Mouse (Mus musculus): ENCODE results near the gene Ky.
A peak's percentile ranks its signal among the peaks of the same experiment; 100 is the strongest.

Gene Ky

GRCm38 (mm10) chr9:102502015-102502633 is 3.4 kb upstream of the Ky start:
- peak; percentile 49 for DNase-seq (ENCODE audit: low read depth)

DNA sequence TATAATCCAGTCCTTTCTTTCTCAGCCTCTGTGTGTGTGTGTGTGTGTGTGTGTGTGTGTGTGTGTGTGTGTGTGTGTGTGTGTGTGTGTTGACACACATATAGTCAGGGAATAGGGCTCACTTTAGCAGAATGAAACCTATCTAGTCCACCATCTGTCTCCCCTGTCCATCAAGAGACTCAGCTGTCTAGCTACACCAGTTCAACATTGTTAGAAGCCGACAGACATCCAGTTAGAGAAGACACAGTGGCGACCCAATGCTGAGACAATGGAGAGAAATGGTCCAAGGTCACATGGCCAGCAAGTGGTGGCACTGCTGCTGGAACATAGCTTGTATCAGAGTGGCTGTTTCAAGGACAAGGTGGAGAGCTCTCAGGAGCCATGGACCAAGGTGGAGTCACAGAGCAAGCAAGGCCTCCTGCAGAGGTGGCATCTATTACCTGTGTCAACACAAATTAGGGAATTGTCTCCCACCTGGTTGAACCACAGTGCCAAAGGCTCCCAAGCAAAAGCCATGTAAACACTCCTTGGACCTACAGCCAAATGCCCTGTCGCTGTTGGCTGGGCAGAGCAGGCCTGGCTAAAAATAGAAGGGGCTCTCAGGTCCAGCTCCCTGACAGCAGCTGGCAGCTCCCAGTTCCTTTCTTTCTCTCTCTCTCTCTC is 703 bp upstream of the Ky start:
- DNase-seq (ENCODE audit: low read depth): no peak

DNA sequence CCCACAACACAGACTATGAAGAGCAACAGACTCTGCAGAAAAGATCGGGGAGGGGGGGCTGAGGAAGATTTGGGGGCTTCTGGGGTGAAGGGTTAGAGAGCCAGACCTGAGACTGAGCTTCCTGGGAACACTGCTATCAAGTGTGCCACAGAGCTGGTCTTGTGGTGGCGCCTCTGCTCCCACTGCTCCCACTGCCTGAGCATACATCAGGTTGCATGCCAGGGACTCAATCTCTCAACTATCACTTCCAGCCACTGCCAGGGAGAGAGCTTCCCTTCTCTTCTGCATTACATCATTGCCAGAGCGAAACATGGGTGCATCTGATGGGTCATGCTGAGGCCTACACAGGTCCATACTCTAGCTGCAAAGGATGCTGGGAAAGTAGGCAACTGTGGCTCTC is 2.8 kb downstream of the Ky start:
- DNase-seq (ENCODE audit: low read depth): no peak

GRCm38 (mm10) chr9:102511423-102511822 is 5.9 kb downstream of the Ky start:
- DNase-seq (ENCODE audit: low read depth): no peak

DNA sequence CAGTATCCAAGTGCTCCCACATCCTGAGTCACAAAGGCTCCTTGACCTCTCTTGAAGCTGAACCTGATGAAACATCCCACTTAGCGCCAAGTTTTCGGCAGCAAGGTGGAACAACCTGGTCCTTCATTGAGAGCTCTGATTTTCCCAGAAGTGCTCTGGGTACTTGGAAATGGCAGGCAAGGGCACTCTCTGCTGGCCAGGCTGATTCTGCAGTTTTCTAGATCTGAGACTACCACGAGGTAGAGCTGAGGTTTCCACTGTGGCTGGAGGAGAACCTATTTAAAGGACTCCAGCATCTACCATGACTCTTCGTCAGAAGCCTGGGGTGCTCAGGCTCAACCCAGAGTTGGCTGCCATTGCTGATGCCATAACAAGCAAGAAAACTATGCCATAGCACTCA is 8.0 kb downstream of the Ky start:
- DNase-seq (ENCODE audit: low read depth): no peak

GRCm38 (mm10) chr9:102518443-102518842 is 12.9 kb downstream of the Ky start:
- DNase-seq (ENCODE audit: low read depth): no peak

- DNase-seq (ENCODE audit: low read depth): peak; percentile 24
These were observed 15.8 kb downstream of the Ky start for GRCm38 (mm10) chr9:102521396-102521795.

GRCm38 (mm10) chr9:102528106-102528505 is 22.6 kb downstream of the Ky start:
- no peak for DNase-seq (ENCODE audit: low read depth)

- DNase-seq (ENCODE audit: low read depth): no peak
These were observed 23.0 kb downstream of the Ky start for GRCm38 (mm10) chr9:102528561-102528960.

- DNase-seq (ENCODE audit: low read depth): no peak
These were observed 23.5 kb downstream of the Ky start for GRCm38 (mm10) chr9:102529008-102529407.

- DNase-seq (ENCODE audit: low read depth): no peak
These were observed 25.7 kb downstream of the Ky start for GRCm38 (mm10) chr9:102531051-102531892.

GRCm38 (mm10) chr9:102536968-102537367 is 31.4 kb downstream of the Ky start:
- no peak for DNase-seq (ENCODE audit: low read depth)

GRCm38 (mm10) chr9:102539699-102540098 is 34.1 kb downstream of the Ky start:
- DNase-seq (ENCODE audit: low read depth): peak; percentile 92

GRCm38 (mm10) chr9:102541666-102542065 is 36.1 kb downstream of the Ky start:
- peak; percentile 82 for DNase-seq (ENCODE audit: low read depth)

DNA sequence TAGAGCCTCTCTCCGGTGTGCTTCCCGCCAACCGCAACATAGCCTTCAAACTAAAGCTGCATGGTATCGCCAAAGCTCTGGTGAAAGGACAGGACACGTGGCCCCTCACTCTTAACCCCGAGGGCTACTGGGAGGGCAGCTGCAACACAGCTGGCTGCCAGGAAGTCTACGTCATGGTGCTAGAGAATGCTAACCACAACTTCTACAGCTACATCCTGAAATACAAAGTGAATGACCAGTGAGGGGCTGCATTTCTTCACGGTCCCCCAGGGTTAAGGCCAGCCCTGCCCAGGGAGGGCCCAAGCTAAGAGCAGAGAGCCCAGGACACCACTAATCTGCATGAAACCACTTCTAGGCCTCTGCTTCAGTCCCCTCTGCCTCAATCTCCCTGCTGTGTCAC is 37.0 kb downstream of the Ky start:
- DNase-seq (ENCODE audit: low read depth): peak; percentile 51

DNA sequence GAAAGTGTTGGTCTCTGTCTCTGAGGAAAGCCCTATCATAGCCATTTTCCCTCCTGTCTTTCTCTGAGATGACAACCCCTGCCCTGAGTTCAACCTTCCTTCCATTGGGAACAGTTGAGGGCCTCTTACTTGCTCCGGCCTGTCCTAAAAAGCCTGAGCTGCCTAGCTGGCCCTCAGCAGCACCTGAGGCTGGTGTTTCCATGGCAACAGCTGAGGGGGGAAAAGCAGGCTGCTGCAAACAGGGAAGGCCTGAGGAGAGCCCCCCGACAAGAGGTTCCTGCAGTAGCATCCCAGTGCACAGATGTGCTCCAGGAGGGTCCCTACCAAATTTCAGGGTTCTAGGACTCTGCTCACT is 38.2 kb downstream of the Ky start:
- DNase-seq (ENCODE audit: low read depth): no peak

DNA sequence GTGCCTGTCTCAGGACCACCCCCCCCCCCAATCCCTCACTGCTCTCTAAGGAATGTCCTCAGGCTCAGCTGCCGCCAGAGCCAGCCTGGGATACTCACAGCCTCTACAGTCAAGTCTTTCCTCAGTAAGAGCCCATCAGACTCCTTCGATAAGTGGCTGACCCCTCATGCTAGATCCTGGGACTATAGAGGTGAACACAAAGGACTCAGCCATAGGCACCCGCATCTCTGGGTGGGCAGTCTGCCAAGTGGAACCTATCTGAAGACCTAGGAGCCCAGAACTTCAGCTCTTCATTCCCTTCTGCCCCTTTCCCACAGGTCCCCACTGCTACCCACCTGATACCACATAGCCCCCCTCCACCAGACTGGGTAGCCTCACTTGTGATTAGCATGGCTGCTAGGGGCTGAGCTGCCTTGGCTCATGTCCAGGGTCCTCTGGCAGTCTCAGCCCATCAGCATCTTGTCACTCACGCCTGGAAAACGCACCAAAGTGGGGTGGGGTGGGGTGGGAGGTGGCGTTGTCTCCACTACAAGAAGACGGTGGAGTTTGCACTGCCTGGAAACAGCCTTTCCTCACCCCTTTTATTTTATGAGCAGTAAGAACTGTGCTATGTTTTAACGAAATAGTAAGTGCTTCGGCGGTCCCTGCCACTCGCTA is 38.7 kb downstream of the Ky start:
- peak; percentile 27 for DNase-seq (ENCODE audit: low read depth)

GRCm38 (mm10) chr9:102544773-102545366 is 39.3 kb downstream of the Ky start:
- DNase-seq (ENCODE audit: low read depth): peak; percentile 90

- DNase-seq (ENCODE audit: low read depth): peak; percentile 30
These were observed 40.1 kb downstream of the Ky start for GRCm38 (mm10) chr9:102545406-102546255.

DNA sequence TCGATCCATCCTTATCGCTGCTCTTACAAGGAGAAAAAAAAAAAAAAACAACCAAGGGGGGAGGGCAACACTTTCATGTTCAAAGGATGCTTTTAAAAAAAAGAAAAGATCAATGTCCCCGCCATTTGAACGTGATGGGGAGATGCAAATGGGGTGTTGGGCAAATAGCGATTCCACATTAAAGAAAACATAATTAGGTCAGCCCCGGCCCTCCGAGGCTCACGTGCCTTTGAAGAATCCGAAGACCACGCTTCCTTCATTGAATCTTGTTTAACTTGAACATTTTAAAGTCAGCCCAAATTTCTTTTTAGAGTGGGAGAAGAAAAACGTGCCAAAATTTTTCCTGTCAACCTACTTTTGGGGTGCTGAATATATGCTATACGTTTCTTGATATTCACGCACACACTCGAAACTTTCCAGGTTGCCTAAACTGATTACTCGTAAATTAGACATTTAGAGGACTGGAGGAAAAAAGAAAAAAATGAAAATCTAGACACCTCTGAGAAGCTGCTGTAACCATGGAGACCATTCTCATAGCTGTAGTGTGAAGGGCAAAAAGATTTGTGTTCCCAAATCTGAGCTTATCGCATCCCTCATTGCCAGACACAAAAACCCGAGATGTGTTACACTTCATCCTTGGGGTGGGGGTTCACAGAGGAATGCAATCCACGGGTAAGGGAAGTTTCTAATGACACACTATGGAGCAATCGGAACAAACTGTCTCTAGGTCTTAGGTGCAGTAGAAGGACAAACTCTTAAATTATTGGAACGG is 40.9 kb downstream of the Ky start:
- no peak for DNase-seq (ENCODE audit: low read depth)

GRCm38 (mm10) chr9:102547028-102547354 is 41.4 kb downstream of the Ky start:
- DNase-seq (ENCODE audit: low read depth): no peak
